Mouse (Mus musculus) forebrain, embryonic 12.5 days (tissue): ENCODE measurements at regions not wholly inside any gene's neighbourhood (a gene's known extent, or its start where the extent isn't known, plus 50 kb on each side); places are given as distances from the start of the nearest gene placed in this dataset.
A peak's percentile ranks its signal among the peaks of the same experiment; 100 is the strongest.
"Not testable (repeated sequence)": the region's sequence is repeated elsewhere in the genome, so short reads cannot be mapped to it uniquely, and the experiment has no call there.

ENCODE experiments used
- ATAC-seq: fragments of 200-750 bp; cut with Nextera tagmentation; 2 replicates; pipeline ENCODE4 v1.8.0; 2017; ENCODE audit warnings: moderate TSS enrichment; ENCODE audit not compliant: low FRiP score
- H3K27ac ChIP-seq: fragments of 300-500 bp; sonication (generic); 2 replicates; pipeline ENCODE4 v1.5.1; 2016; ENCODE audit warnings: mild to moderate bottlenecking
- H3K27me3 ChIP-seq: fragments of 300-500 bp; sonication (generic); 2 replicates; pipeline ENCODE4 v1.6.1; 2016; ENCODE audit warnings: mild to moderate bottlenecking
- H3K36me3 ChIP-seq: fragments of 300-500 bp; sonication (generic); replicated peaks from 2 replicates; pipeline ENCODE4 v1.6.1; 2016; ENCODE audit warnings: mild to moderate bottlenecking
- H3K4me1 ChIP-seq: fragments of 300-500 bp; sonication (generic); 2 replicates; pipeline ENCODE4 v1.6.1; 2016
- H3K4me2 ChIP-seq: fragments of 300-500 bp; sonication (generic); 2 replicates; pipeline ENCODE4 v1.6.1; 2016; ENCODE audit warnings: mild to moderate bottlenecking, moderate library complexity
- H3K4me3 ChIP-seq: fragments of 300-500 bp; sonication (generic); replicated peaks from 2 replicates; pipeline ENCODE4 v1.5.1; 2016; ENCODE audit warnings: mild to moderate bottlenecking
- H3K9ac ChIP-seq: fragments of 300-500 bp; sonication (generic); 2 replicates; pipeline ENCODE4 v1.6.1; 2016; ENCODE audit warnings: mild to moderate bottlenecking
- H3K9me3 ChIP-seq: fragments of 300-500 bp; sonication (generic); 2 replicates; pipeline ENCODE4 v1.6.1; 2016
- WGBS: fragments of 180-500 bp; shearing (Covaris S2); methylation state at CpG from one replicate; pipeline ENCODE4 v1.1.7; 2016; 5-methylcytosine and 5-hydroxymethylcytosine counted together

GRCm38 (mm10) chr5:91860489-91860888 is 102.4 kb downstream of the Rchy1 start:
- Histone ChIP-seq H3K4me3 (no peak overlapping the region), H3K9ac (no peak overlapping the region), H3K27ac (no peak overlapping the region), H3K4me1 (no peaks in the 10 kb centered on the region), H3K27me3 (no peaks in the 10 kb centered on the region), H3K4me2 (no peak overlapping the region), H3K9me3 (no peaks in the 10 kb centered on the region), H3K36me3 (no peaks in the 10 kb centered on the region)
- WGBS = 77% methylated on average over 2 of the region's 2 CpGs
- no peak for ATAC-seq

- H3K4me1 ChIP-seq = no peaks in the 10 kb centered on the region
- no peak for ATAC-seq
- 82% methylated on average over 4 of the region's 4 CpGs for WGBS
- no peak overlapping the region for H3K9ac ChIP-seq
- no peak overlapping the region for H3K4me3 ChIP-seq
- H3K4me2 ChIP-seq = no peak overlapping the region
- no peaks in the 10 kb centered on the region for H3K9me3 ChIP-seq
- H3K36me3 ChIP-seq = no peaks in the 10 kb centered on the region
- no peaks in the 10 kb centered on the region for H3K27me3 ChIP-seq
- no peak overlapping the region for H3K27ac ChIP-seq
Observed at GRCm38 (mm10) chr5:91852330-91852729, 110.5 kb downstream of the Rchy1 start.

GRCm38 (mm10) chr5:91850862-91851569 is 111.9 kb downstream of the Rchy1 start:
- H3K36me3 ChIP-seq, ATAC-seq, H3K4me3 ChIP-seq, H3K9me3 ChIP-seq, H3K27ac ChIP-seq, H3K9ac ChIP-seq, H3K4me1 ChIP-seq, H3K4me2 ChIP-seq, H3K27me3 ChIP-seq: not testable (repeated sequence)
- 77% methylated on average over 4 of the region's 4 CpGs for WGBS

- ATAC-seq = no peak
- no peak overlapping the region for H3K9ac ChIP-seq
- H3K27me3 ChIP-seq = no peaks in the 10 kb centered on the region
- H3K9me3 ChIP-seq = no peaks in the 10 kb centered on the region
- H3K4me2 ChIP-seq = no peak overlapping the region
- H3K27ac ChIP-seq = no peak overlapping the region
- 89% methylated on average over 5 of the region's 5 CpGs for WGBS
- H3K4me3 ChIP-seq = no peak overlapping the region
- no peaks in the 10 kb centered on the region for H3K36me3 ChIP-seq
- H3K4me1 ChIP-seq = no peaks in the 10 kb centered on the region
Observed at GRCm38 (mm10) chr5:91850440-91850839, 112.4 kb downstream of the Rchy1 start.

GRCm38 (mm10) chr5:91849533-91849932 is 113.3 kb downstream of the Rchy1 start:
- Histone ChIP-seq H3K4me2 (no peak overlapping the region), H3K36me3 (no peaks in the 10 kb centered on the region), H3K27ac (no peak overlapping the region), H3K9ac (no peak overlapping the region), H3K4me3 (no peak overlapping the region), H3K9me3 (no peaks in the 10 kb centered on the region), H3K27me3 (no peaks in the 10 kb centered on the region), H3K4me1 (no peaks in the 10 kb centered on the region)
- 87% methylated on average over 2 of the region's 2 CpGs for WGBS
- no peak for ATAC-seq

- H3K9me3 ChIP-seq = no peaks in the 10 kb centered on the region
- H3K27ac ChIP-seq = no peak overlapping the region
- no peak for ATAC-seq
- H3K36me3 ChIP-seq = no peaks in the 10 kb centered on the region
- H3K4me1 ChIP-seq = no peaks in the 10 kb centered on the region
- no peak overlapping the region for H3K4me2 ChIP-seq
- H3K9ac ChIP-seq = no peak overlapping the region
- no peaks in the 10 kb centered on the region for H3K27me3 ChIP-seq
- 59% methylated on average over 4 of the region's 4 CpGs for WGBS
- no peak overlapping the region for H3K4me3 ChIP-seq
Observed at GRCm38 (mm10) chr5:91849114-91849513, 113.8 kb downstream of the Rchy1 start.

- no peak overlapping the region for H3K4me2 ChIP-seq
- 84% methylated on average over 3 of the region's 3 CpGs for WGBS
Observed at GRCm38 (mm10) chr5:91848528-91848927, 114.3 kb downstream of the Rchy1 start.

GRCm38 (mm10) chr5:91843044-91843443 is 119.8 kb downstream of the Rchy1 start:
- Histone ChIP-seq H3K9ac (no peak overlapping the region), H3K4me1 (no peaks in the 10 kb centered on the region), H3K36me3 (no peaks in the 10 kb centered on the region), H3K4me3 (no peak overlapping the region), H3K9me3 (no peaks in the 10 kb centered on the region), H3K27ac (no peak overlapping the region), H3K4me2 (no peak overlapping the region), H3K27me3 (no peaks in the 10 kb centered on the region)
- no peak for ATAC-seq
- 86% methylated on average over 4 of the region's 4 CpGs for WGBS

More at GRCm38 (mm10) chr5:91848528-91848927, 114.3 kb downstream of the Rchy1 start:
- Histone ChIP-seq H3K27me3 (no peaks in the 10 kb centered on the region), H3K9me3 (no peaks in the 10 kb centered on the region), H3K9ac (no peak overlapping the region), H3K4me1 (no peaks in the 10 kb centered on the region), H3K27ac (no peak overlapping the region), H3K36me3 (no peaks in the 10 kb centered on the region), H3K4me3 (no peak overlapping the region)
- ATAC-seq = no peak

GRCm38 (mm10) chr5:91841066-91841465 is 121.8 kb downstream of the Rchy1 start:
- WGBS = 94% methylated on average over 4 of the region's 4 CpGs
- Histone ChIP-seq H3K9ac (no peak overlapping the region), H3K4me1 (no peaks in the 10 kb centered on the region), H3K4me3 (no peak overlapping the region), H3K27me3 (no peaks in the 10 kb centered on the region), H3K4me2 (no peak overlapping the region), H3K36me3 (no peaks in the 10 kb centered on the region), H3K9me3 (no peaks in the 10 kb centered on the region), H3K27ac (no peak overlapping the region)
- no peak for ATAC-seq

- Histone ChIP-seq H3K27me3 (no peaks in the 10 kb centered on the region), H3K4me3 (no peak overlapping the region), H3K4me2 (no peak overlapping the region), H3K4me1 (no peaks in the 10 kb centered on the region), H3K9ac (no peak overlapping the region), H3K36me3 (no peaks in the 10 kb centered on the region), H3K9me3 (no peaks in the 10 kb centered on the region), H3K27ac (no peak overlapping the region)
- WGBS = 88% methylated on average over 6 of the region's 6 CpGs
- no peak for ATAC-seq
Observed at GRCm38 (mm10) chr5:91828481-91828880, 134.4 kb downstream of the Rchy1 start.

GRCm38 (mm10) chr5:91826636-91827035 is 136.2 kb downstream of the Rchy1 start:
- no peaks in the 10 kb centered on the region for H3K27me3 ChIP-seq
- no peaks in the 10 kb centered on the region for H3K9me3 ChIP-seq
- ATAC-seq = no peak; the same call in 1 of the 2 replicates
- WGBS = 38% methylated on average over 1 of the region's 1 CpGs
- no peaks in the 10 kb centered on the region for H3K36me3 ChIP-seq
- no peak overlapping the region for H3K9ac ChIP-seq
- no peak overlapping the region for H3K27ac ChIP-seq
- no peaks in the 10 kb centered on the region for H3K4me1 ChIP-seq
- H3K4me2 ChIP-seq = no peak overlapping the region
- H3K4me3 ChIP-seq = no peak overlapping the region

GRCm38 (mm10) chr5:91822844-91823576 is 139.9 kb downstream of the Rchy1 start:
- ATAC-seq = no peak
- H3K27me3 ChIP-seq = no peaks in the 10 kb centered on the region
- H3K4me3 ChIP-seq = no peak overlapping the region
- no peaks in the 10 kb centered on the region for H3K36me3 ChIP-seq
- no peak overlapping the region for H3K9ac ChIP-seq
- H3K4me2 ChIP-seq = no peak overlapping the region
- WGBS = 76% methylated on average over 9 of the region's 9 CpGs
- no peak overlapping the region for H3K27ac ChIP-seq
- H3K4me1 ChIP-seq = peaks cover 6% of the 10 kb centered on the region
- H3K9me3 ChIP-seq = no peaks in the 10 kb centered on the region

- Histone ChIP-seq H3K36me3 (no peaks in the 10 kb centered on the region), H3K27me3 (no peaks in the 10 kb centered on the region), H3K27ac (peak overlapping the region; percentile 61; the same call in 1 of the 2 replicates), H3K4me1 (peaks cover 8% of the 10 kb centered on the region), H3K9me3 (no peaks in the 10 kb centered on the region), H3K9ac (no peak overlapping the region), H3K4me2 (peak overlapping the region; percentile 32), H3K4me3 (no peak overlapping the region)
- 12% methylated on average over 12 of the region's 12 CpGs for WGBS
- ATAC-seq = peak; percentile 75
Observed at GRCm38 (mm10) chr5:91818800-91819199, 144.1 kb downstream of the Rchy1 start.
